Mouse (Mus musculus): Measurements from ENCODE around the gene Fryl. TPM values are rescaled to one million over a fixed set of nuclear protein-coding genes. Genes with fewer than 3 reads are reported as not detected.

Gene Fryl
- polyA plus RNA-seq, 1 experiment from 2014 or later, result 63.2 TPM

- no peak for DNase-seq (ENCODE audit: low spot score)
These were observed 34.0 kb downstream of the Fryl start for GRCm38 (mm10) chr5:73222397-73222796.

- no peak for DNase-seq (ENCODE audit: low spot score)
These were observed 34.6 kb downstream of the Fryl start for GRCm38 (mm10) chr5:73221826-73222225.

GRCm38 (mm10) chr5:73219716-73220115, 36.7 kb downstream of the Fryl start:
- no peak for DNase-seq (ENCODE audit: low spot score)

GRCm38 (mm10) chr5:73218065-73218464, 38.4 kb downstream of the Fryl start:
- DNase-seq (ENCODE audit: low spot score), result no peak

GRCm38 (mm10) chr5:73217116-73217515, 39.3 kb downstream of the Fryl start:
- DNase-seq (ENCODE audit: low spot score), result no peak

GRCm38 (mm10) chr5:73216014-73216413, 40.4 kb downstream of the Fryl start:
- no peak for DNase-seq (ENCODE audit: low spot score)

- DNase-seq (ENCODE audit: low spot score), result no peak
These were observed 44.0 kb downstream of the Fryl start for GRCm38 (mm10) chr5:73212446-73212845.

- DNase-seq (ENCODE audit: low spot score), result no peak
These were observed 44.5 kb downstream of the Fryl start for GRCm38 (mm10) chr5:73211961-73212360.

- no peak for DNase-seq (ENCODE audit: low spot score)
These were observed 45.5 kb downstream of the Fryl start for GRCm38 (mm10) chr5:73210971-73211315.

GRCm38 (mm10) chr5:73210127-73210970, 46.1 kb downstream of the Fryl start:
- DNase-seq (ENCODE audit: low spot score), result no peak

- DNase-seq (ENCODE audit: low spot score), result peak; percentile 64
These were observed 47.0 kb downstream of the Fryl start for GRCm38 (mm10) chr5:73209201-73210096.

- peak; percentile 29 for DNase-seq (ENCODE audit: low spot score)
These were observed 47.8 kb downstream of the Fryl start for GRCm38 (mm10) chr5:73208645-73209044.

- peak; percentile 64 for DNase-seq (ENCODE audit: low spot score)
These were observed 49.7 kb downstream of the Fryl start for GRCm38 (mm10) chr5:73206722-73207121.

GRCm38 (mm10) chr5:73205996-73206629, 50.3 kb downstream of the Fryl start:
- peak; percentile 57 for DNase-seq (ENCODE audit: low spot score)

GRCm38 (mm10) chr5:73205050-73205449, 51.4 kb downstream of the Fryl start:
- DNase-seq (ENCODE audit: low spot score), result no peak

GRCm38 (mm10) chr5:73202498-73202897, 53.9 kb downstream of the Fryl start:
- no peak for DNase-seq (ENCODE audit: low spot score)

- no peak for DNase-seq (ENCODE audit: low spot score)
These were observed 54.3 kb downstream of the Fryl start for GRCm38 (mm10) chr5:73202077-73202476.

- DNase-seq (ENCODE audit: low spot score), result no peak
These were observed 55.7 kb downstream of the Fryl start for GRCm38 (mm10) chr5:73200387-73201384.

GRCm38 (mm10) chr5:73199586-73199985, 56.8 kb downstream of the Fryl start:
- DNase-seq (ENCODE audit: low spot score), result peak; percentile 34

GRCm38 (mm10) chr5:73198690-73199089, 57.7 kb downstream of the Fryl start:
- no peak for DNase-seq (ENCODE audit: low spot score)

- no peak for DNase-seq (ENCODE audit: low spot score)
These were observed 58.6 kb downstream of the Fryl start for GRCm38 (mm10) chr5:73197796-73198195.
